In the genomic region with DNA sequence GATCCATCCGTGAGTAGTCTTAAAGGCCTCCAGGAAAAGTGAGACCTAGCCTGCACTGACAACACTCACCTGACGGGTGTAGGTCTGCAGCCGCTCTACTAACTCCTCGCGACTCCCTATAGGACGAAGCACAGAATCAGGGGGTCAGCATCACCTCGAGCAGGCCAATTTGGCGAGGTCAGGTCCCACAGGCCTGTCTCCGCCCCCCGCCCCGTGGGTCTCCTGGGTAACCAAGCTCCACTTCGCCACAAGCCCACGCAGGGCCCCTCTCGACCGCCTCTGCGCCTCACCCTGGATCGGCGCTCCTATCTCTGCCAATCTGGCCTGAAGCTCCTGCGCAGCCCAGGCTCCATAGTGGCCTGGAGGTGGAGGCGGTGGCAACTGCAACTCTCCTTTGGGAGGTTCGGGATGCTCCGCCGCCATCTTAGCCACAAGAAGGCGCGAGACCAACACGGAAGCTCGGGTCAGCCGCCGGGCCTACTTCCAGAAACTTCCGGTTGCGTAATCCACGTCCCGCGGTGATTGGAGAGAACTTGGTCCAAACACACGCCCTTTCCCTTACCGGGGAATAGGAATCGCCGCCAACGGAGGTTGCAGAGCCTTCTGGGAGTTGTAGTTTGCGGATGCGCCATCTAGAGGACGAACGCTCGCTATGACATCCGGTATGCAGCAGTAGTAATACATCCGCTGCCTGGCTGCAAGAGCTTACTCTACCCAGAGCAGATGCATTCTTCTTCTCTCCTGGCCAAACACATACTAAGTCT, we compare ENCODE assay signal across 8 mouse cellular contexts. TPM values are rescaled to one million over a fixed set of nuclear protein-coding genes. Genes with fewer than 3 reads are reported as not detected.
DNase-seq lines count a peak whose midpoint lies in the region; ATAC-seq lines count a peak whose summit lies in the region.

A gene (minus strand): TSS at position 484 of the 764 bp plus-strand sequence.

- H3K27me3 ChIP-seq in lung, embryonic 16.5 days (ENCODE audit: control insufficient read depth, insufficient read depth, low read depth, low read length), result no peaks in the 10 kb centered on the region

- ATAC-seq in hematopoietic stem cell, adult 5-6 weeks (replicated peaks in 1 of 2; ENCODE audit: insufficient read depth in 1 of 2, low FRiP score in 2 of 2, low TSS enrichment in 1 of 2, low read depth in 1 of 2, poor library complexity in 2 of 2, severe bottlenecking in 2 of 2), result peak; percentile 96 to 98
- ATAC-seq in lung, embryonic 16.5 days (ENCODE audit: low read depth), result peak; percentile 98

- DNase-seq in MEL-GATA-1-ER (ENCODE audit: extremely low read depth, low read depth), result peak; percentile 99
- DNase-seq in cerebellum, adult 8-10 months, result peak; percentile 99
- peak; percentile 100 for DNase-seq in forelimb bud, embryonic 11.5 days (ENCODE audit: low read depth, low spot score)
- DNase-seq in layer of hippocampus, adult 9-10 months (ENCODE audit: low spot score), result peak; percentile 97
- peak; percentile 95 for DNase-seq in ovary, postnatal 10 days (ENCODE audit: low spot score)
- peak; percentile 96 to 97 for DNase-seq in thymus, postnatal 10 days (ENCODE audit: low spot score in 2 of 2)

- under 1% methylated on average over 46 of the region's 46 CpGs for WGBS in lung, embryonic 16.5 days

- H3K4me1 ChIP-seq in lung, embryonic 16.5 days (replicated peaks; ENCODE audit: control insufficient read depth, insufficient read depth, low read length), result peaks cover 18% of the 10 kb centered on the region

- H3K36me3 ChIP-seq in lung, embryonic 16.5 days (ENCODE audit: control insufficient read depth, insufficient read depth, low read length), result peaks cover 23% of the 10 kb centered on the region

- H3K9ac ChIP-seq in lung, embryonic 16.5 days (ENCODE audit: low read length), result peak within 1 kb of the TSS; percentile 92

- H3K4me3 ChIP-seq in lung, embryonic 16.5 days (ENCODE audit: low read length), result peak within 1 kb of the TSS; percentile 88

- H3K9me3 ChIP-seq in lung, embryonic 16.5 days (ENCODE audit: control insufficient read depth, low read length), result no peaks in the 10 kb centered on the region

- H3K27ac ChIP-seq in lung, embryonic 16.5 days (ENCODE audit: low read length), result peak within 1 kb of the TSS; percentile 81

- peak within 1 kb of the TSS; percentile 90 for H3K4me2 ChIP-seq in lung, embryonic 16.5 days (ENCODE audit: low read depth, low read length)

RNA-seq across cellular contexts. Expression of the gene that starts here (rescaled TPM):
- total RNA-seq in hematopoietic stem cell, adult 5-6 weeks (2017), result 262 and 325 TPM in 2 replicates
- 322 TPM in 2 replicates for polyA plus RNA-seq in lung, embryonic 16.5 days (2015; fragmentation: Nextera tagmentation; extraction: Ambion mirVana)

Comparison
In these comparisons a context has a peak if more than half of its experiments do, and no peak if none do; other contexts are left out.
1. Peak in every context shown above with its lines: DNase-seq, ATAC-seq, H3K4me3 ChIP-seq and H3K27ac ChIP-seq.